Mouse (Mus musculus): ENCODE results near the gene Kcnn1. TPM values are rescaled to one million over a fixed set of nuclear protein-coding genes. Genes with fewer than 3 reads are reported as not detected.

Gene Kcnn1
- polyA plus RNA-seq, 1 experiment from 2014 or later: 0.25 TPM

GRCm38 (mm10) chr8:70876382-70876781, 13.3 kb upstream of the Kcnn1 start:
- Histone ChIP-seq H3K4me3 (replicated peaks) (no peak overlapping the region), H3K27me3 (peaks cover 21% of the 10 kb centered on the region), H3K4me2 (no peak overlapping the region), H3K4me1 (replicated peaks) (peaks cover 34% of the 10 kb centered on the region), H3K9ac (no peak overlapping the region), H3K27ac (replicated peaks) (no peak overlapping the region), H3K36me3 (replicated peaks) (no peaks in the 10 kb centered on the region), H3K9me3 (replicated peaks) (no peaks in the 10 kb centered on the region)
- no peak for ATAC-seq (ENCODE audit: insufficient read depth)
- 22% methylated on average over 4 of the region's 4 CpGs for WGBS (ENCODE audit: insufficient replicate concordance)

- no peak overlapping the region for H3K9ac ChIP-seq
- H3K4me1 ChIP-seq (replicated peaks): peaks cover 45% of the 10 kb centered on the region
- H3K27ac ChIP-seq (replicated peaks): no peak overlapping the region
- ATAC-seq (ENCODE audit: insufficient read depth): no peak
- no peaks in the 10 kb centered on the region for H3K9me3 ChIP-seq (replicated peaks)
- peaks cover 4% of the 10 kb centered on the region for H3K27me3 ChIP-seq
- 82% methylated on average over 13 of the region's 13 CpGs for WGBS (ENCODE audit: insufficient replicate concordance)
- no peak overlapping the region for H3K4me2 ChIP-seq
- no peaks in the 10 kb centered on the region for H3K36me3 ChIP-seq (replicated peaks)
- no peak overlapping the region for H3K4me3 ChIP-seq (replicated peaks)
Observed at GRCm38 (mm10) chr8:70874441-70874840, 11.4 kb upstream of the Kcnn1 start.

GRCm38 (mm10) chr8:70873364-70873985, 10.4 kb upstream of the Kcnn1 start, which contains the start of gene Ccdc124:
Gene Ccdc124, minus strand, starts transcription at chr8:70873935.
- peaks cover 54% of the 10 kb centered on the region for H3K4me1 ChIP-seq (replicated peaks)
- peak within 1 kb of the TSS; percentile 81 for H3K9ac ChIP-seq
- peak within 1 kb of the TSS; percentile 85 for H3K27ac ChIP-seq (replicated peaks)
- H3K9me3 ChIP-seq (replicated peaks): no peaks in the 10 kb centered on the region
- peak within 1 kb of the TSS; percentile 92 for H3K4me3 ChIP-seq (replicated peaks)
- H3K27me3 ChIP-seq: no peaks in the 10 kb centered on the region; the same call in 1 of the 2 replicates
- no peaks in the 10 kb centered on the region for H3K36me3 ChIP-seq (replicated peaks)
- peak; percentile 88 for ATAC-seq (ENCODE audit: insufficient read depth)
- WGBS (ENCODE audit: insufficient replicate concordance): under 1% methylated on average over 46 of the region's 46 CpGs
- peak within 1 kb of the TSS; percentile 87 for H3K4me2 ChIP-seq

DNA sequence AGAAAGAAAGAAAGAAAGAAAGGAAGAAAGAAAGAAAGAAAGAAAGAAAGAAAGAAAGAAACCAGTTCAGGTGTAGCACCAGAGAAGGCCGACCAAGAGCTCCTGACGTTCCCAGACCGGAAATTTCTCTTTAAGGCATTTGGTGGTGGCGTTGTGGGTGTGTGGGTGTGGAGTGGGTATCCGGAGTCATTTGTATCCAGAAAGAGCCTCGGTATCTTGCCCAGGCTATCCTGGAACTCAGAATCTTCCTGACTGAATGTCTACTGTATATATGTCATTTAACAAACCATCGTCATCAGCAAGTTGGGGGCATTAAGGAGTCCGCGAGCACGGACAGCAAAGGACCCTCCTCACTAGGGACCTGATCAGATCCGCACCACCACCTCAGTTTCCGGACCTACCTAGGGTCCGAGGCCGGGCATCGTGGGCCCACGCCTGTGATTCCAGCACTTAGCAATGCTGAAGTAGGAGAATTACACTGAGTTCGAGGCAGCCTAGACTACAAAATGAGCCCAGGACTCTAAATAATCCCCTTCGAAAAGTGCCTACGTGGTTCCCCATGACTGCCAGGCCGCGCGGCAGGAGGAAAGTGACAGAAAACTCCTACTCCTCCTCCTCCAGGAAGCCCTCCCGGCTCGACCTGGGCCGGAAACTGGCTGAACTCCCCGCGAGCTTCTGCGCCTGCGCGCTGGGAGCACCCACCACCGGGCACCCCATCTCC, 9.7 kb upstream of the Kcnn1 start:
- ATAC-seq (ENCODE audit: insufficient read depth): no peak
- H3K4me1 ChIP-seq (replicated peaks): peaks cover 61% of the 10 kb centered on the region
- 2% methylated on average over 31 of the region's 31 CpGs for WGBS (ENCODE audit: insufficient replicate concordance)
- peaks cover 4% of the 10 kb centered on the region for H3K36me3 ChIP-seq (replicated peaks)
- H3K4me3 ChIP-seq (replicated peaks): peak overlapping the region; percentile 92
- H3K9ac ChIP-seq: peak overlapping the region; percentile 81
- H3K27ac ChIP-seq (replicated peaks): peak overlapping the region; percentile 85
- H3K27me3 ChIP-seq: no peaks in the 10 kb centered on the region
- H3K9me3 ChIP-seq (replicated peaks): no peaks in the 10 kb centered on the region
- H3K4me2 ChIP-seq: peak overlapping the region; percentile 87

DNA sequence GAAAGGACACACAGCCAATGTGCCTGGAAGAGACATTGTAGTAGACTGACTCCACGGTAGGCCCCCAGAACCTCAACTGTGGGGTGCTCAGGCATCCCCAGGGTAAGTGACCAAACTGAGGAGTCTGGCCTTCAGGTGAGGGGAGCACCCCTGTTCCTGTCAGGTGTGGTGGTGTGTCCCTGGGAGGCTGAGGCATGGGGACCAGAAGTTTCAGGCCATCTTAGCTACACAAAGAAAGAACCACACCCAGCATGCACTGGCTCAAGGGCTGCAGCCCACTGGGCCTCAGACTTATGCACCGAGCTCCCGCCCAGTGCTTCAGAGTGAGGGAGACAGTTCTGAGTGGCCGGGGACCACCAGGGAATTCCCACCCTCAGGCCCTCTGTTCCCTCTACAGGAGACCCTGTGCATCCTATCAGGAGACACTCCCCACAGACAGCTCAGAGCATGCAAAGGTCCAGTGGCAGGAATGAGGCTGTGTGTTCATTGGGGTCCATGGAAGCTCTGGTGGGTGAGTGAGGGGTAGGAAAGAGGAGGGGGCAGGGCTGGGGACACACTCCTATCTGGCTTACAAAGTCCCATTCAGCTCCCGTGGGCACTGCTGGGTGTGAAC, 8.2 kb upstream of the Kcnn1 start:
- WGBS (ENCODE audit: insufficient replicate concordance): 76% methylated on average over 5 of the region's 5 CpGs
- H3K4me2 ChIP-seq: no peak overlapping the region; the same call in 1 of the 2 replicates
- H3K27me3 ChIP-seq: no peaks in the 10 kb centered on the region
- H3K4me3 ChIP-seq (replicated peaks): no peak overlapping the region
- no peak for ATAC-seq (ENCODE audit: insufficient read depth)
- H3K4me1 ChIP-seq (replicated peaks): peaks cover 70% of the 10 kb centered on the region
- H3K27ac ChIP-seq (replicated peaks): peak overlapping the region; percentile 33
- H3K36me3 ChIP-seq (replicated peaks): peaks cover 5% of the 10 kb centered on the region
- H3K9ac ChIP-seq: no peak overlapping the region
- H3K9me3 ChIP-seq (replicated peaks): no peaks in the 10 kb centered on the region

GRCm38 (mm10) chr8:70869601-70870041, 6.6 kb upstream of the Kcnn1 start:
- Histone ChIP-seq H3K9ac (no peak overlapping the region), H3K27me3 (peaks cover 9% of the 10 kb centered on the region), H3K4me3 (replicated peaks) (no peak overlapping the region), H3K27ac (replicated peaks) (0 out of 2 replicates have a peak overlapping the region, but pooled peaks have one; percentile 48), H3K9me3 (replicated peaks) (no peaks in the 10 kb centered on the region), H3K4me2 (peak overlapping the region; percentile 72; the same call in 1 of the 2 replicates), H3K4me1 (replicated peaks) (peaks cover 80% of the 10 kb centered on the region), H3K36me3 (replicated peaks) (peaks cover 5% of the 10 kb centered on the region)
- WGBS (ENCODE audit: insufficient replicate concordance): 50% methylated on average over 16 of the region's 16 CpGs
- ATAC-seq (ENCODE audit: insufficient read depth): no peak

- 49% methylated on average over 5 of the region's 5 CpGs for WGBS (ENCODE audit: insufficient replicate concordance)
- Histone ChIP-seq H3K27me3 (peaks cover 13% of the 10 kb centered on the region), H3K4me1 (replicated peaks) (peaks cover 82% of the 10 kb centered on the region), H3K9me3 (replicated peaks) (no peaks in the 10 kb centered on the region), H3K4me3 (replicated peaks) (peak overlapping the region; percentile 36), H3K27ac (replicated peaks) (peak overlapping the region; percentile 48), H3K9ac (peak overlapping the region; percentile 25; the same call in 1 of the 2 replicates), H3K36me3 (replicated peaks) (peaks cover 5% of the 10 kb centered on the region), H3K4me2 (peak overlapping the region; percentile 72)
- ATAC-seq (ENCODE audit: insufficient read depth): no peak
Observed at GRCm38 (mm10) chr8:70869199-70869571, 6.1 kb upstream of the Kcnn1 start.

DNA sequence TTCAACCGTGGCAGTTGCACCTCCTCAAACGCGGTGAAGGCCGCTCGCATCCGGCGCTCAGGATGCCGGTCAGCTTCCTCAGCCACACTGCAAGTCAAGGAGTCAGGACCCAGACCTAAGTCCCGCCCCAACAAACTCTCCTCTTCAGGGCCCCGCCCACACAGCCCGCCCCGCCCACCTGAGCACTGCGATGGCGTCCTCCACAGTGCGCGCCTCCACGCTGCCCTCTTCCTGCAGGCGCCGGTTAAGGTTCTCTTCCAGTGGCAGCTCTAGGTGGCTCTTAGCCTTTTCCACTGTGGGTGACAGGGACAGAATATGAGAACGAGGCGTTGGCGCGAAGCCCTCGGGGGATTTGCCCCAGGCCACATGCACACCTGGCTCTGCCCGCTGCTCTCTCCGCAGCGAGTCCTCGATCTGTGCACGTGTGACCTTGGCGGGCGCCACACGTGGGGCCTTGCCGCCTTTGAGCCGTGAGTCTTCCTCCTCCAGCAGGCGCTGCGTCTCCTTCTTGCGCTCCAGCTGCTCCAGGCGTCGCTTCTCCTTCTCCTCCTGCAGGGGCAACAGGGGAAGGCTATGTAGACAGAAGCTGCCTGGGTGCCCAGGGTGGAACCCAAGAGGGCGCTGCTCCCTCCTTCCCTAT, 5.6 kb upstream of the Kcnn1 start:
- Histone ChIP-seq H3K4me1 (replicated peaks) (peaks cover 82% of the 10 kb centered on the region), H3K4me2 (peak overlapping the region; percentile 72), H3K27ac (replicated peaks) (peak overlapping the region; percentile 48), H3K9ac (peak overlapping the region; percentile 25; the same call in 1 of the 2 replicates), H3K36me3 (replicated peaks) (peaks cover 5% of the 10 kb centered on the region), H3K27me3 (peaks cover 18% of the 10 kb centered on the region), H3K9me3 (replicated peaks) (no peaks in the 10 kb centered on the region), H3K4me3 (replicated peaks) (peak overlapping the region; percentile 36)
- 19% methylated on average over 40 of the region's 40 CpGs for WGBS (ENCODE audit: insufficient replicate concordance)
- peak; percentile 10; the same call in 1 of the 2 replicates for ATAC-seq (ENCODE audit: insufficient read depth)

DNA sequence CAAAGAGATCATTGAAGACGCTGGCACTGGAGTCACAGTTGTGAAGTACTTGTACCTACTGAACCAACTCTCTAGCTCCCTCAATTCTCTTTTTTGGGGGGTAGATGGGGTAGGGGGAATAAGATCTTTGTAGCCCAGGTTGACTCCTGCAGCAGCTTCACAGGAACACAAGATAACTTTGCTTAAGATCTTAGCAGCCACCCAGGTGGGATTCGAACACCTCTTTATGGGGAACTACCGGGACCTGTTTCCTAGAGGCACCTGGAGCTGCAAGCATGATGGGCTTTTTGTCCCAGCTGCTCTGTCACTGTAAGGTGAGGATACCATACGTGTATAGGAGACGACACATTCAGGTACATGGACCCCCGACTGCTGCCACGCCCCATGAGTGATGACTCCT, 3.5 kb upstream of the Kcnn1 start:
- Histone ChIP-seq H3K4me1 (replicated peaks) (peaks cover 82% of the 10 kb centered on the region), H3K9ac (no peak overlapping the region), H3K9me3 (replicated peaks) (no peaks in the 10 kb centered on the region), H3K4me2 (peak overlapping the region; percentile 82), H3K4me3 (replicated peaks) (no peak overlapping the region; the same call in 1 of the 2 replicates), H3K27me3 (peaks cover 39% of the 10 kb centered on the region), H3K27ac (replicated peaks) (peak overlapping the region; percentile 83), H3K36me3 (replicated peaks) (peaks cover 5% of the 10 kb centered on the region)
- 82% methylated on average over 7 of the region's 7 CpGs for WGBS (ENCODE audit: insufficient replicate concordance)
- no peak for ATAC-seq (ENCODE audit: insufficient read depth)

DNA sequence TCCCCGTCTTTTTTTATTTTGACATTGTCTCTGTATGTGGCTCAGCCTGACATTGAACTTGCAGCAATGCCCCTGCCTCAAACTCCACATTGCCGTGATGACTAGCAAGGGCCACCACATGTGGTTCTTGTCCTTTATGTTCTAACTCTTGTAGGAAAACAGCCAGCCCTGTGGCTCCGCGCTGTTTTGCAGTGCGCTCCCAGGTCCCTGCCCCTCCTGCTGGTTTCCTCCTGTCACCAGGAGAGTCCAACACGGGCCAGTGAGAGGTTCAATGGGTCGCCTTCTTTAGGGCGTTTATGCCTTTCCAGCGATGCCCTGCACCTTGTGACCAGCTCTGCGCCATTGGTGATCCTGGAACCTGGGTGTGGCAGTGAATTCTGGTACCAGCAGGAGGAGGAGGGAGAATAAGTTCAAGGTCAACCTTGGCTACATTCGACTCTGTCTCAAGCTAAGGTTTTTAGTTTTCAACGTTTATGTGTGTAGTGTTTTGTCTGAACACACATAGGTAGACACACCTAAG, 3.0 kb upstream of the Kcnn1 start:
- H3K4me3 ChIP-seq (replicated peaks): peak overlapping the region; percentile 73
- 10% methylated on average over 12 of the region's 12 CpGs for WGBS (ENCODE audit: insufficient replicate concordance)
- 0 out of 2 replicates have a peak, but pooled peaks have one; percentile 6 for ATAC-seq (ENCODE audit: insufficient read depth)
- no peaks in the 10 kb centered on the region for H3K9me3 ChIP-seq (replicated peaks)
- peaks cover 5% of the 10 kb centered on the region for H3K36me3 ChIP-seq (replicated peaks)
- H3K27me3 ChIP-seq: peaks cover 44% of the 10 kb centered on the region
- peak overlapping the region; percentile 83 for H3K27ac ChIP-seq (replicated peaks)
- H3K9ac ChIP-seq: peak overlapping the region; percentile 16; the same call in 1 of the 2 replicates
- H3K4me1 ChIP-seq (replicated peaks): peaks cover 77% of the 10 kb centered on the region
- peak overlapping the region; percentile 82 for H3K4me2 ChIP-seq
